Mouse (Mus musculus) retina, postnatal 1 day (tissue): ENCODE results near the gene Zfp423.

Source experiments
- DNase-seq: peaks from one replicate; pipeline ENCODE4 v3.0.0-alpha.2; 2012

Gene Zfp423

GRCm38 (mm10) chr8:87740946-87741530, 218.4 kb downstream of the Zfp423 start:
- DNase-seq, result no peak

DNA sequence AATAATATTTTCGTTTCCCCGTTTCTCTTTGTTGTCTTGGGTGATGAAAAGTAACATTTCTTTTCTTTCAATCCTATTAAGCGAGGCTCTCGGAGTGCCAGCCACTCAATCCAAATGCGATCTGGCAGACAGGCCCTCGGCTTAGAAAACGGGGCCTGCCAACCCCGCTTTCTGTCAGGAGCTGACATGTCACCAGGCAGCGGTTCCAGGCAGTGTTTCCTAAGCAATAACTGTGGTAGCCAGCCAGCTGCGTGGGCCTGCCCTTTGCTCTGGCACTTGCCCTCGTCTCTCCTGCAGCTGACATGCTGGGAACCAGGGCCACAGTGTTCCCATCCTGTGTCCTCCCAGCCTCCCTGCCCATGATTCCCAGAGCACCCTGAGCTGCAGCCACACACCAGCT, 221.5 kb downstream of the Zfp423 start:
- peak; percentile 74 for DNase-seq

DNA sequence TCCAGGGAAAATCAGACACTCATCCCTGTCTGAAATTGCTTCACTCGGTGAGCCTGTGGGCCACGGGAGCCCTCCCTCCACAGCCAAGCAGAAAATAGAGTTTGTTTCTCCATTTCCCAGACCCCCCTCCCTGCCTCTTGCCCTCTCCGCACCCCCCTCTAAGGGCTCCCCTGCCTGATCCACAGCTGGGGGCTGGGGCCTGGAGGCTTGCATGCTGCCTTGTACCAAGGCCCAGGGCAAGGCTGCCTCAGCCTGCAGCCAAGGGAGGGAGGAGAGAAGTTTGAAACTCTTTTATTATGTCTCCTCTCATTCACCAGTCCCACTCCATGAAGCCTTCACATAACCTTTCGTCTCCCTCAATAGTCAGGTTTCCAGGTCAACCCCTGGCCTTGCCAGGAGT, 224.5 kb downstream of the Zfp423 start:
- DNase-seq, result no peak

GRCm38 (mm10) chr8:87734496-87734895, 224.9 kb downstream of the Zfp423 start:
- DNase-seq, result peak; percentile 42

- DNase-seq, result no peak
These were observed 228.3 kb downstream of the Zfp423 start for GRCm38 (mm10) chr8:87731062-87731461.

DNA sequence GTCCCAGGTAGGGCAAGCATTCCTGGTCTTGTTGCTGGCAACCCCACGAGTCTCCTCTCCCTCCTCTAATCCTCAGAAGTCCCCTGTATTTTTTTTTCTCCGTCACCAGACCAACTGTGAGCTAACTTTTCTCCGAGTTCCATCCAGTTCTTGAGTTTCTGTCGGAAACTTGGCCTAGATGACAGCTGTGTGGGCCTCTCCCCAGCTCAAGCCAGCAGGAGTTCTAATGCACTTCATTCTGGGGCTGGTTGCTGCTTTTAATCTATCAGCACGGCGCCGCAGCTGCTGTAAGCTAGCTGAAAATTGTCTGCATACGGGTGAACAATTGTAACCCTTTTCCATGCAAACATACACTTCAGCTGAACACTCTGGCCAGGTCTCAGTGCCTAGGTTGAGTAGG, 236.4 kb downstream of the Zfp423 start:
- no peak for DNase-seq

GRCm38 (mm10) chr8:87719137-87719815, 240.1 kb downstream of the Zfp423 start:
- no peak for DNase-seq

DNA sequence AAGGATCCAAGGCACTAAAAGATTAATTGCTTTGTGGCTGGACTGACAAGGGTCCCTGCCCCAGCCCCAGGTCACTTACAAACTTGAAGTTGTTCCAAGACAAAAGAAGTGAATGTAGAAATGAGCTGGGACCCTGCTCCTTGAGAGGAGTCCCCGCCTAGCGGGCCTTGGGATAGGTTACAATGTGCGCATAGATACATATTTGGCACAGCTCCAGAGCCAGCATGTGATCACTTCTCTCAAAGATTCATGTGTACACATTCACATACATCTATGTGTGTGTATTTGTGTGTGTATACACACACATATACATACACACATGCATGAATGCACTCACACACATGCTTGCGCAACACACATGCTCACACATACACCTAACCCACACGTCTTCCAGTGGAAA, 241.9 kb downstream of the Zfp423 start:
- peak; percentile 38 for DNase-seq

DNA sequence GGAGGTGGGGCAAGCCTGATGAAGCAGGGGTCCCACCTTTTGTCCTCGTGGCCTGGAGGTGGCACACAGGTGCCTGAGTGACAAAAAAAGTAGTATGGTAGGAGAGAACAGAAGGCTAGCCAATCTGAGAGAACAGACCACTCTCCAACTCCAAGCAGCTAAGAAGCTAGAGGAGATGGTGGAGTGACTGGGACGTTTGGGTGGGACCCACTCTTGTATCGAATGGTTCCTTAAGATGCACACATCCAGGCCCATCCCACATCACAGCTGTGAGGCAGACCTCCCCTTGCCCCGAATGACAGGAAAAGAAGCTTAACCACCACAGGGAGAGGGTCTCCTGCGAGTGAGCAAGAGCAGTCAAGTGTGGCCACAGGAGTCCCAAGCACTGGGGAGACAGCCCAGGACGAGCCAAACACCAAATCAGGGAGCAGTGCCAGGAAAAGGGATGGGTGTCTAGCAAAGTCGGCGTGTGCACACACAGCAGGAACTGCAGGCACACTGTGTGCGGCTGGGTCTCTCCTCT, 242.6 kb downstream of the Zfp423 start:
- DNase-seq, result no peak

GRCm38 (mm10) chr8:87715731-87716682, 243.4 kb downstream of the Zfp423 start:
- DNase-seq, result peak; percentile 78

- DNase-seq, result no peak
These were observed 245.4 kb downstream of the Zfp423 start for GRCm38 (mm10) chr8:87713946-87714345.

DNA sequence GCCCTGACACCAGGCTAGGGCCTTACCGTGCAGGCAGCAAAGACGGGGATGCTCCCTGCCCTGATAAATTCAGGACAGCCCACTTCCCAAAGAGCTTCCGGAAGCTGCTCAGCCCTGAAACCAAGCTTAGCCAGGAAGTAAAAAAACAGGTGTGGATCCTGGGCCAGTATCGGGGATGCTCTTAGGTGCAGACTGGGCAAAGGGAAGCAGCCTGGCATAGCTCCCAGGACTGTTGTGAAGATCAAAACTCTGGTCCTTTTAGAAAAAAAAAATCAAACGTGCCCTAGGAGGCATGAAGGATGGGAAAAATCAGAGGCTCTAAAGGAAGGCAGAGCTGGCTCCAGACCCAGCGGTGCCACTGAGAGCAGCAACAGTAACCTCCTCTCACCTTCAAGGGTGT, 247.4 kb downstream of the Zfp423 start:
- DNase-seq, result no peak

DNA sequence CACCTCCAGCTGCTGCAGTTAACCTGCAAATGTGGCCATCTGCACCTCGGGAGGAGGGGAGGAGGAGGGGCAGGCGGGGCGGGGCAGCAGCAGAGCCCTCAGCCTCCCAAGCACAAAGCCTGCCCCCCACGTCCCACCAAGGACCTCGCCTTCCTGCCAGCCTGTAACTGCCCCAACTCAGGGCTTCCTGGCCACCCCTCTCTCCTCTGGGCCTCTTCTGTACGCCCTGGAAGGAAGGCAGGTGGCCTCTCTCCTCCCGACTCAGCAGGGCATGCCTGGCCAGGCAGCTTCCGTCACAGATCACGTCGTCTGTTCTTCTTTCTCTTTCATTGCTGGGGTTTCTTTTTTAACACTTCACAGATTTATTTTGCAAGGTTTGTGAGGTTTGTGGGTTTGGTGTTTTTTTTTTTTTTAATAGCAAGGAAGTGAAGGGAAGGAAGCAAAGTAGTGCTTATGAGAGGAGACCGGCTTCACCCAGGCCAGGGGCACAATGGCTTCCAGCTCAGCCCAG, 251.2 kb downstream of the Zfp423 start:
- DNase-seq, result no peak

DNA sequence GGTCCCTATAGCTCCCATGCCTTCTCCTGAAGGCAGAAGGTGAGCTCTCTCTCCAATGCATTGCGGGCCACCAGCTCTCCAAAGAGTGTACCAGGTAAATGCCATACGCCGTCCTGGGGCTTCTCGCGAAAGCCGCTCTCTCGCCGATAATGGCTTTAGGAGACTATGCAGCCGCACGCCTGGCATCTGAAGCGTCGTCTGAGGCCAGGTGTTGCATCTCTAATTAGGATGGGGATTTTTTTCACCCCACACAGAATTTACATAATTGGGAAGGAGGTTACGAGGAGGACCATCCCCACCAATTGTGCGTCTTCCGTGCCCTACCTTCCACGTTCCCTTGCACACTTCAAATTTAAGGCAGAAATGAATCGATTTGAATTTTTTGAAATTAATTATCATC, 252.2 kb downstream of the Zfp423 start:
- no peak for DNase-seq

- no peak for DNase-seq
These were observed 254.6 kb downstream of the Zfp423 start for GRCm38 (mm10) chr8:87704756-87705155.

DNA sequence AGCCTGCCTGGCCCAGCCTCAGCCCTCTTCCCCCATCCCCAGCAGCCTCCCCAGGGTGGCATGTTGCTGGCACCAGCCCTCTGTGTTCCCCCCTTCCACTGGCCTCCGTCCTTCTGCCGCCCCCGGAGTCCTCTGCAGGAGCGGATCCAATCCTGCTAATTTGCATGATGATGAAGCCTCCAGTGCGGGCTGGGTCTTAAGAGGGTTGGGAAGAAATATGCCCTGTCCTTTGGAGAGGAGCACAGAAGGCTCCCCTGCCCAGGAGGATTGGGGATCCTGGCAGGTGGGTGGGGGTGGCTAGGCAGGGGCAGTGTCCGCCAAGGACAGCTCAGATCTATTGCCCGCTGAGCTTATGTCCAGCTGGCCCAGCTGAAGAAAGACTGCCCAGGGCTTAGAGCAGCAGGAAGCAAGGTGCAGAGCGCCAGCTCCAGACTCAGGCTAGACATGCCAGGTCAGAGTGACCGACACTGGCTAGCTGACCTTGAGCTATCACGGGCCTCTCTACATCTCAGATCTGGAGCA, 256.5 kb downstream of the Zfp423 start:
- DNase-seq, result peak; percentile 77

GRCm38 (mm10) chr8:87702051-87702521, 257.3 kb downstream of the Zfp423 start:
- DNase-seq, result peak; percentile 84

GRCm38 (mm10) chr8:87701583-87701982, 257.8 kb downstream of the Zfp423 start:
- DNase-seq, result no peak

- DNase-seq, result no peak
These were observed 259.1 kb downstream of the Zfp423 start for GRCm38 (mm10) chr8:87700321-87700720.

DNA sequence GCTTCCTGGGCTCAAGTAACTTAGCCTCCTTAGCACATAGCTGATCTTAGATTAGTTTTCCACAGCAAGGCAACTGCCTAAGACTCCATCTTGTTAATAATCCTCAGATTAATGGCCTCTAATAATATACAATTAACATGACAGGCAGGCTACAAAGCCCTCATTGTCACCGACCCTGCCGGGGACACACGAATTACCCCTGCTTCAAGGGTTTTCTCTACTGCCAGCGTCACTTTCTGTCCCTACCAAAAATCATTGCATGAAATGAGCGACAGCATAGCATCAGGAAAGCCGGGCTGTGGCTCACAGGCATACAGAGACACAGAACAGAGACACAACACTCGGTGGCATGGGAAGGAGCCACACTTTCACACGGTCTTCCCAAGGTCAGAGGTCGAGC, 262.3 kb downstream of the Zfp423 start:
- DNase-seq, result peak; percentile 90

DNA sequence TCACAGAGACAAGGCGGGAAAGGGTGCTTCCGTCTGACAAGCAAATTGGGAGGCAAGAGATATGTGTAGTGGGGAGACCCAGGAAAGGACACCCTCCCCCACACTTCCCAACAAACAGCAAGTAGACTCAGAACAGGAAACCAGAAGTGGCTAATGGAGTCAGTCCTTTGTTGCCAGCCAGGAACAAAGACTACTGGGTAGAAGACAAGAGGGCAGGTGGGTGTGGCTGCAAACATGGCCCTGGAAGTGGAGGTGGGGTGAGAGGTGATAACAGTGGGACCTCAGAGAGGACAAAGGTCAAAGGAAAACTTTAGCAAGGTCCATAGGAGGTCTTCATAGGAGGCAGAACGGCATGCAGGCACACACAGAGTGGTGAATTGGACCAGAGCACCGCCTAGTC, 265.7 kb downstream of the Zfp423 start:
- DNase-seq, result no peak
